Mouse (Mus musculus): ENCODE measurements around the gene Cox4i2.

- no peak for TF ChIP-seq POLR2A (IDR thresholded peaks at IDR 0.05; ENCODE audit: borderline replicate concordance, low read depth, low read length)
- no peak for TF ChIP-seq CTCF (IDR thresholded peaks at IDR 0.05; ENCODE audit: low read depth, low read length)
These were observed 56.4 kb downstream of the Cox4i2 start for GRCm38 (mm10) chr2:152810158-152810941.

Measured in bone marrow macrophage, adult 2 months (primary cell).